Mouse (Mus musculus): ENCODE measurements around the gene Ergic1.

The Ergic1 gene

GRCm38 (mm10) chr17:26561290-26561640 is at the start of gene Ergic1:
Gene Ergic1 (plus strand): TSS chr17:26561489.
- no peak for DNase-seq (ENCODE audit: low read depth, low spot score)

DNA sequence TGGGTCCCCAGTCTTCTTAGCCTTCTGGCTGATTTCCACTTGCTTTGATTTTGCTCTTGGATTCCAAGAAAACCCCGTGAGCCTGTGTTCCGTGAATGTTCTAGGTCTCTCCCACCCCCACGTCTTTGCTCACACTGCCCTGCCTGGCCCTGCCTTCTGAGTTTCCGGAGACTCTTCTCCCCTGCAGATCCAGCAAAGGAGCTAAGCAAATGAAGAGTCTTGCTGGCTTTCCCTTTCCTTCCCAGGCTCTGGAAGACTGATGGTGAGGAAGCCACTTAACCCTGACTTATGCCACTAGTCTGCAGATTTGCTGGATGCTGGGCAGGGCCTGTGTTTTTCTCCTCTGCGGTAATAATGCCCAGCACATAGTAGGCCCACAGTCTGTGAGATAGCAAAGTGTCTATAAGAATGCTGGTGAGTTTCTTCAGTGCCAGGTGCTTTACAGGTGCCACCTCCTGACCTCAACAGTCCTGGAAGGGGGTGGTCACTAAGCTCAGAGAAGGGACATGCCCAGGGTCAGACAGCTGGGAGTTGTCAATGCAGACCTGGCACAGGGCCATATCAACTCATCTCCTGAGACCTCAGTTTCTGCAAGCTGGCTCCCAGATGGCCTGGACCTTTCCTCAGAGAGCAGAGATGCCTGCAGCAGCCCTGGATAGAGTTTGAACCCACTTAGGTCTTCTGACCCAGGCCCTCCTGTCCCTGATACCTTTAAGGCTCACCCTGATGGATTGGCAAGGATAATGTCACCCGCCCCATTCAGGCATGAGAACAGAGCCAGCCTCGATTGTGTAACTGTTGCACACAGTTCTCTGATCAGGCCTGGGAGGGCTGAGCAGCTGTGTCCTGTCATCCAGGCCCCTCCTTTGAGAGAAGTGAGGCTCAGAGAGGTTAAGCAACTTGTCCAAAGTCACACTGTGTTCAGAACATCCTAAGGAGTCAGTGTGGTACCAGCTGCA is 49.2 kb upstream of the Ergic1 start:
- DNase-seq (ENCODE audit: low read depth, low spot score): no peak

GRCm38 (mm10) chr17:26512961-26513360 is 48.3 kb upstream of the Ergic1 start:
- DNase-seq (ENCODE audit: low read depth, low spot score): no peak

DNA sequence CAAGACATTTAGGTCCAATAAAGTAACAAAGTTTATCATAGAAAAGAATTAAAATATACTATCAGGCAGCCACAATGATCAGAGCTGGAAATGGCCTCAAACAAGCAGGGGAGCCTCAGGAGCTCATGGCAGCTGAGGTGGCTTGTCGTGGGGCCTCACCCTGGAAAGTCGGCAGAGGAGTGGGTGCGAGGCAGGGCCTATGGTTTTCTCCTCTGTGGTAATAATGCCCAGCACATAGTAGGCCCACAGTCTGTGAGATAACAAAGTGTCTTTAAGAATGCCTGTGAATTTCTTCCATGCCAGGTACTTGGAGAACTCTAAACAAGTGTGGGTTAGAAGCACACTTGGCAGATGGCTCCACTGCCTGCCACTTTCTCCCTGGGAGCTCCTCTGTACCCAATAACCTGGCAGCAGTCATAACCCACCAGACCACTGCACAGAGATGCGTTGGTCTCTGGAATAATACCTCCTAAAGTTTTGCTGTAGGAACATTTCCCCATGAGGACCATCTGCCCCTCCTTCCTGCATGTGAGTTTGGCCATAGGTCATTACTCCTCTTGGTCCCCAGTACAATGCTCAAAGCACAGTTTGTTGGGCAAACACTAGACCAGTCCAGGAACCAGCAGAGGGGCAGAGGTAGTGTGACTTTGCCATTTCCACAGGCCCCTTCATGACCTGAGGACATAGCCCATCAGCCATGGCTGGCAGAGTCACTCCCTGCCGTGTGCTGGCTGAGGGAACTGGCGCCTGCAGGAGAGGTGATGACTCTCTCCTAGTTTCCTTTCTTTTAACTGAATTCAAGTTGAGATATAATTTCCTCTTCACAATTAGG is 47.6 kb upstream of the Ergic1 start:
- DNase-seq (ENCODE audit: low read depth, low spot score): no peak

DNA sequence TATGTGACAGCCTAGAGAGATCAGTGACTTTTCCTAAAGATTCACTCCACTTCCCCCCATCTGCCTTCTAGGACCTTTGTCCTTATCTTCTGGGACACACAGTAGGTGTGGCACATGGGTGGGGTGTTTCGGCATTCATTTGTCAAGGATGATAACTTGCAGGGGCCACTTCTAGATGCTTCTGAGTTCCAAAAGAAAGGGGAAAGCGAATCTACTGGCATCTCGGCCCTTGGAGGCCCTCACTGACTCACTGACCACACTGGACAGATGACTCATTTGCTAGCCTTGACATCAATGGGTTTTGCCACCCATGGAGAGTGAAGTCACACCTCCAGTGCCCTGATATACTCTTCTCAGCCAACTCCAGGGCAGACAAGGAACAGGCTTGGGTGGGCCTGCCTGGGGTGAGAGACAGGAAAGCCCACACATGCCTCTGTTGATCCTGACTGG is 46.7 kb upstream of the Ergic1 start:
- DNase-seq (ENCODE audit: low read depth, low spot score): no peak

GRCm38 (mm10) chr17:26515675-26516074 is 45.6 kb upstream of the Ergic1 start:
- DNase-seq (ENCODE audit: low read depth, low spot score): no peak

DNA sequence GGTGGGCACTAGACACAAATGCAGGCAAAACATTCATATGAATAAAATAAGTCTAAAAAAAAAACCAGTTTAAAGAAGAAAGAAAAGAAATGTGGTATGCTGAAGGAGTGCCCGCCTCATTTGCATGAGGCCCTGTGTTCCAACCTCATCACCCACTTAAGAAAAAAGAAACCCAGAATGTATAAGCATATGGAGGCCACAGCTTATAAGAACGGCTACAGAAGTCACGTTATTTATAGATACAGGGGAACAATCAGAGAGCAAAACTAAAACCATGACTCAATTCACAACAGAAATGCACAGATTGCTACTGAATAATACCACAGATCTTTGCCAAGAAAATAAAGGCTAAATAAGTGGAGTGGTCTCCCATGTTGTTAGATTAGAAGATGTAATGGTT is 43.0 kb upstream of the Ergic1 start:
- DNase-seq (ENCODE audit: low read depth, low spot score): no peak

- no peak for DNase-seq (ENCODE audit: low read depth, low spot score)
These were observed 38.6 kb upstream of the Ergic1 start for GRCm38 (mm10) chr17:26522711-26523110.

GRCm38 (mm10) chr17:26524316-26524715 is 37.0 kb upstream of the Ergic1 start:
- DNase-seq (ENCODE audit: low read depth, low spot score): no peak

DNA sequence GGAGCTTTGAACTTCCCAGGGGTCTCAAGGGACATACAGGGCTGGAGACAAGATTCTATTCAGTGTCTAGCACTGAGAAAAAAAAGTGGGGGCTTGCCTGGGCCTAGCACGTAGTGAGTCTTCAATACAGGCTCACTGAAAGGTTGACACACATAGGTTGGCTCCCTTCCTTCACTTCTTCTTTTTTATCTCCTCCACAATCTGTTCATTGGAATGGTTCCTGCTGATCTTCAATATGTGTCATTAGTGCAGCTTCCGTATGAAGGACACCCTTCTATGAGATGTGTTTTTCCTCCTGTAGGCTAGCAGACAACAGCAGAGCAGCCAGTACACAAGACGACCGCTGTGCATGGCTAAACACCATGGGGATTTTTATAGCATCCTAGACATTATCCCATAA is 36.5 kb upstream of the Ergic1 start:
- no peak for DNase-seq (ENCODE audit: low read depth, low spot score)

- DNase-seq (ENCODE audit: low read depth, low spot score): no peak
These were observed 36.0 kb upstream of the Ergic1 start for GRCm38 (mm10) chr17:26525316-26525715.

DNA sequence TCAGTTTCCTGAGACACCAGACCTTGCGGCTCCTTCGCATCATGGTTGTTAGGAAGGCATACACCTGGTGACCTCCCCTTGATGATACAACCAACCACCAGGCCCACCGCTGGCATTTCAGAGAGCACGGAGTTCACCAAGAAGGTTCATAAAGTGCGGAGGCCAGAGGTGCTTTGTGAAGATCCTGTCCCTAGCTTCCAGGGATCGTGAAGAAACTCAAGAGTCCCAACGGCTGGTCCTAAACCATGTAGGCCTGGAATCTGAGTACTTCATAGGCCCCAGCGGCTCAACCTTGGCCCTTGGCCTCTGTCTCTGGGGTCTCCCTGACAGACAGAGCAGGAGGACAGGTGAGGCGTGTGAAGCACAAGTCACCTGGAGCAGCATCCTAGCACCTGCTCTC is 34.0 kb upstream of the Ergic1 start:
- DNase-seq (ENCODE audit: low read depth, low spot score): no peak

- DNase-seq (ENCODE audit: low read depth, low spot score): no peak
These were observed 32.5 kb upstream of the Ergic1 start for GRCm38 (mm10) chr17:26528751-26529150.

- DNase-seq (ENCODE audit: low read depth, low spot score): no peak
These were observed 31.5 kb upstream of the Ergic1 start for GRCm38 (mm10) chr17:26529791-26530241.

GRCm38 (mm10) chr17:26530590-26531081 is 30.7 kb upstream of the Ergic1 start:
- no peak for DNase-seq (ENCODE audit: low read depth, low spot score)

DNA sequence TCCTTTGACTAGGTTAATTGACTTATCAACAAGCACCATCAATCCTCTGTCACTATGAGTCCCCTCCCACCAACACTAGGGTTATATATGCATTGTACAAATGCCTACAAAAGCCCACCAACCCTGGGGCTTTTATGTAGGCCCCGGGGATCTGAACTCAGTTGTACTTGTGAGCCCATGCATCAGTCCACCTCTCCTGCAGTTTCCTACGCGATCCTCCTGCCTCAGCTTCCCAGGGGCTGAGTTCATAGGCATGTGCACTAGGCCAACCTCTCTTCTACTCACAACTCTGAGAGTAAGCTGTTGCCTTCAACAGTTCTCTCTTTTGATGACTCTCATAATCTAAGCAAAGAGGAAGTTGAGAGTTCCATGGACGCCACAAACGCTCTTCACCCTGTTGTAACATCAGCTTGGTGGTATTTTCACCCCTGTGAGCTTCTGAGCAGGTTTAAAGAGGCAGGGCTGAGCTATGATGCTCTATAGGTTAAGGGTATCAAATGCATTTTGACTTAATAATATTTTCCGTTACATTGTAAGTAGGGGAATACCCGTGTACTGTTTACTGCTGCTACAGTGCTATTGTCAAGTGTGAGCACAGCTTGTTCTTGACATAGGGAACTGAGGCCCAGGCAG is 29.8 kb upstream of the Ergic1 start:
- DNase-seq (ENCODE audit: low read depth, low spot score): no peak

DNA sequence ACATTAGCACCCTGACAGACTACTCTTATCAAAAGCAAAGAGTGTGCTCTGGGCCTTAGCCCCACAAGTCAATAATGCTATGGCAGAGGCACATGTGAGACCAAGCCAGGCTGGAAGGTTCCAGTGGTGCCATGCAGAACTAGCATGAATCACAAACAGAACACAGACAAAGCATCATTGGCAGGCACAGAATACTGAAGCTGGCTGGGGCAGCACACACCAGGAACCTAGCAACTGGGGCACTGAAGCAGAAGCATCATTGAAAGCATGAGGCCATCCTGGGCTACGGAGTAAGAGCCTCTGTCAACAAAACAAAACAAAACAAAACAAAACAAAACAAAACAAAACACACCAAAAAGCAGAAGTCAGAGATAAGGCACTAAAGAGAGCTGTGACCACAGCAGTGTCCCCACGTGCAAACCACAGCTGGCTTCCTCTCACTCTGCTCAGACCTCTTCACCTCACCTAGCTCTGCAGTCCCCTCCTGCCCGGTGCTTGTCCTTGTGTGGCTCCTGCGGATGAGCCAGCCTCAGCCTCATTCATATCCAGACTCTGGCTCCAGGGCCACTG is 28.7 kb upstream of the Ergic1 start:
- no peak for DNase-seq (ENCODE audit: low read depth, low spot score)

- DNase-seq (ENCODE audit: low read depth, low spot score): no peak
These were observed 27.4 kb upstream of the Ergic1 start for GRCm38 (mm10) chr17:26533871-26534372.

- no peak for DNase-seq (ENCODE audit: low read depth, low spot score)
These were observed 26.6 kb upstream of the Ergic1 start for GRCm38 (mm10) chr17:26534695-26535094.

- DNase-seq (ENCODE audit: low read depth, low spot score): no peak
These were observed 25.8 kb upstream of the Ergic1 start for GRCm38 (mm10) chr17:26535251-26536136.

Measured in WW6 (cell line).